Mouse (Mus musculus) ES-E14 (cell line): ENCODE measurements around the gene Chst7.

Experiments
- HCFC1 ChIP-seq: IDR thresholded peaks from 2 replicates; pipeline ENCODE4 v1.6.1; 2012; ENCODE audit warnings: low read length, inconsistent platforms, borderline replicate concordance; ENCODE audit not compliant: insufficient read depth
- ZNF384 ChIP-seq: IDR thresholded peaks from 2 replicates; pipeline ENCODE4 v1.6.1; 2012; ENCODE audit warnings: low read depth, low read length, inconsistent platforms

DNA sequence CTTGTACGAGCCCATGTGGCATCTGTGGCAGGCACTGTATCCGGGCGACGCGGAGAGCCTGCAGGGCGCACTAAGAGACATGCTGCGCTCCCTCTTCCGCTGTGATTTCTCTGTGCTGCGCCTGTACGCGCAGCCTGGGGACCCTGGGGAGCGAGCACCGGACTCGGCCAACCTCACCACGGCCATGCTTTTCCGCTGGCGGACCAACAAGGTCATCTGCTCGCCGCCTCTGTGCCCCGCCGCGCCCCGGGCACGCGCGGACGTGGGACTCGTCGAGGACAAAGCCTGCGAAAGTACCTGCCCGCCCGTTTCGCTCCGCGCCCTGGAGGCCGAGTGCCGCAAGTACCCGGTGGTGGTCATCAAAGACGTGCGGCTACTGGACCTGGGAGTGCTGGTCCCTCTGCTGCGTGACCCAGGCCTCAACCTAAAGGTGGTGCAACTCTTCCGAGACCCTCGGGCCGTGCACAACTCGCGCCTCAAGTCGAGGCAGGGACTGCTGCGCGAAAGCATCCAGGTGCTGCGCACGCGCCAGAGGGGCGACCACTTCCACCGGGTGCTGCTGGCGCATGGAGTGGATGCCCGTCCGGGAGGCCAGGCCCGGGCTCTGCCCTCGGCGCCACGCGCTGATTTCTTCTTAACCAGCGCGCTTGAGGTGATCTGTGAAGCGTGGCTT, 872 bp downstream of the Chst7 start:
- TF ChIP-seq HCFC1: no peak
- no peak for TF ChIP-seq ZNF384
